Comparison of ENCODE assay signal across 22 mouse cellular contexts in genomic region chr7:4213436-4213835, GRCm38 (mm10). TPM values are rescaled to one million over a fixed set of nuclear protein-coding genes. Genes with fewer than 3 reads are reported as not detected.
"Had no signal": no experiment of that assay in that cellular context is flagged by ENCODE, and none has a peak within 500 bp of the region (broad histone marks: within the 10 kb centered on the region; RNA-seq: fewer than 3 reads in every experiment).

No protein-coding gene starts in this region.

RNA-seq across cellular contexts. Expression of gene Lilra5, which starts 24.1 kb away (rescaled TPM):
- total RNA-seq: left cerebral cortex, postnatal 10 days; left cerebral cortex, postnatal 14 days; left cerebral cortex, postnatal 25 days; left cerebral cortex, postnatal 36 days; left cerebral cortex, postnatal 4 days; megakaryocyte progenitor cell, adult 5-6 weeks; megakaryocyte-erythroid progenitor cell, adult 5-6 weeks; midbrain, postnatal 0 days had no signal
- polyA plus RNA-seq: limb, embryonic 10.5 days; limb, embryonic 11.5 days; limb, embryonic 12.5 days; lung, embryonic 14.5 days; midbrain, embryonic 10.5 days; midbrain, embryonic 11.5 days; midbrain, embryonic 12.5 days; midbrain, embryonic 13.5 days; midbrain, postnatal 0 days; myocyte; neural tube, embryonic 11.5 days; neural tube, embryonic 12.5 days had no signal

RNA-seq across cellular contexts. Expression of gene Cdc42ep5, which starts 48.8 kb away (rescaled TPM):
- total RNA-seq: megakaryocyte progenitor cell, adult 5-6 weeks; megakaryocyte, adult 5-6 weeks; megakaryocyte-erythroid progenitor cell, adult 5-6 weeks; monocyte, adult 5-6 weeks had no signal
- polyA plus RNA-seq: macrophage had no signal
